Mouse (Mus musculus) lung, postnatal 0 days (tissue): ENCODE data around the gene Tnfrsf12a.

ENCODE experiments used
- CTCF ChIP-seq: IDR thresholded peaks from 2 replicates; pipeline ENCODE4 v1.5.1; 2016; ENCODE audit warnings: antibody characterized with exemption, mild to moderate bottlenecking
- EP300 ChIP-seq: IDR thresholded peaks from 2 replicates; pipeline ENCODE4 v1.6.1; 2016; ENCODE audit warnings: antibody characterized with exemption, mild to moderate bottlenecking, control low read depth

DNA sequence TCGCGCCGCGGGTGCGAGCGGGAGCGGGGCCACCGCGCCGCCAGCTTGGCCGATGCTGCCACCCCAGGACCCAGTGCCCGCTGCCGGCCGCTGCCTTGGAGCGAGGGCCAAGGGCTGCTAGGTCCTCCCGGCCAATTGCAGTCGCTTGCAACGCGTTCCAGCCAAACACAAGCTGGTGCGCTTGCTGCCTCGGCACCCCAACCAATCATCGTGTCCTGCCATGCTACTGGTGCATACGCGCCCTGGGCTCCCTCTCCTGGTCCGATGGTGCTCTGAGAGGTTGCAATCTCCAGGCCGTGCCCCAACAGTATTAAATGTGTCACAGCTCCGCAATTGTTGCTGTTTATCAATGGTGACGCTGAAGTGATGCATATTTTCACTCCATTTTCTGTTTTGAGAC lies 22.8 kb upstream of the Tnfrsf12a start:
- TF ChIP-seq CTCF (peak; percentile 93), EP300 (no peak)
